Mouse (Mus musculus): ENCODE measurements at regions not wholly inside any gene's neighbourhood (a gene's known extent, or its start where the extent isn't known, plus 50 kb on each side); places are given as distances from the start of the nearest gene placed in this dataset.

GRCm38 (mm10) chr1:137806252-137806651 is 369.3 kb downstream of the Ptprc start:
- Histone ChIP-seq H3K9ac (no peak overlapping the region), H3K4me1 (no peaks in the 10 kb centered on the region), H3K4me3 (no peak overlapping the region), H3K27me3 (replicated peaks) (no peaks in the 10 kb centered on the region), H3K9me3 (no peaks in the 10 kb centered on the region), H3K27ac (no peak overlapping the region), H3K4me2 (replicated peaks) (no peak overlapping the region), H3K36me3 (no peaks in the 10 kb centered on the region)
- WGBS = 87% methylated on average over 8 of the region's 8 CpGs
- ATAC-seq (ENCODE audit: low FRiP score, low read depth) = no peak

- 89% methylated on average over 4 of the region's 4 CpGs for WGBS
- ATAC-seq (ENCODE audit: low FRiP score, low read depth) = no peak
- no peaks in the 10 kb centered on the region for H3K4me1 ChIP-seq
- no peaks in the 10 kb centered on the region for H3K36me3 ChIP-seq
- H3K9ac ChIP-seq = no peak overlapping the region
- no peaks in the 10 kb centered on the region for H3K27me3 ChIP-seq (replicated peaks)
- no peaks in the 10 kb centered on the region for H3K9me3 ChIP-seq
- H3K4me3 ChIP-seq = no peak overlapping the region
- no peak overlapping the region for H3K4me2 ChIP-seq (replicated peaks)
- no peak overlapping the region for H3K27ac ChIP-seq
Observed at GRCm38 (mm10) chr1:137802119-137802518, 373.4 kb downstream of the Ptprc start.

- no peaks in the 10 kb centered on the region for H3K27me3 ChIP-seq (replicated peaks)
- no peak overlapping the region for H3K4me3 ChIP-seq
- no peak overlapping the region for H3K9ac ChIP-seq
- no peaks in the 10 kb centered on the region for H3K4me1 ChIP-seq
- no peak for ATAC-seq (ENCODE audit: low FRiP score, low read depth)
- H3K27ac ChIP-seq = no peak overlapping the region
- no peaks in the 10 kb centered on the region for H3K36me3 ChIP-seq
- WGBS = 83% methylated on average over 2 of the region's 2 CpGs
- H3K4me2 ChIP-seq (replicated peaks) = no peak overlapping the region
- H3K9me3 ChIP-seq = no peaks in the 10 kb centered on the region
Observed at GRCm38 (mm10) chr1:137800752-137801151, 374.8 kb downstream of the Ptprc start.

GRCm38 (mm10) chr1:137788789-137789188 is 386.7 kb downstream of the Ptprc start:
- Histone ChIP-seq H3K9me3 (no peaks in the 10 kb centered on the region), H3K9ac (no peak overlapping the region), H3K27me3 (replicated peaks) (no peaks in the 10 kb centered on the region), H3K27ac (no peak overlapping the region), H3K4me2 (replicated peaks) (no peak overlapping the region), H3K4me3 (no peak overlapping the region), H3K36me3 (no peaks in the 10 kb centered on the region), H3K4me1 (no peaks in the 10 kb centered on the region)
- 90% methylated on average over 3 of the region's 3 CpGs for whole genome bisulfite sequencing
- no peak for ATAC-seq (ENCODE audit: low FRiP score, low read depth)

- H3K9ac ChIP-seq = no peak overlapping the region
- H3K9me3 ChIP-seq = 0 out of 2 replicates have a peak, but pooled peaks cover under 1% of the 10 kb centered on the region
- no peak overlapping the region for H3K4me2 ChIP-seq (replicated peaks)
- no peaks in the 10 kb centered on the region for H3K27me3 ChIP-seq (replicated peaks)
- no peak overlapping the region for H3K4me3 ChIP-seq
- H3K27ac ChIP-seq = no peak overlapping the region
- no peak for ATAC-seq (ENCODE audit: low FRiP score, low read depth)
- H3K4me1 ChIP-seq = no peaks in the 10 kb centered on the region
- no peaks in the 10 kb centered on the region for H3K36me3 ChIP-seq
Observed at GRCm38 (mm10) chr1:137786653-137787052, 388.9 kb downstream of the Ptprc start.

- H3K9me3 ChIP-seq = no peaks in the 10 kb centered on the region
- H3K36me3 ChIP-seq = no peaks in the 10 kb centered on the region
- H3K27ac ChIP-seq = no peak overlapping the region
- no peaks in the 10 kb centered on the region for H3K27me3 ChIP-seq (replicated peaks)
- no peak overlapping the region for H3K4me3 ChIP-seq
- no peak overlapping the region for H3K4me2 ChIP-seq (replicated peaks)
- ATAC-seq (ENCODE audit: low FRiP score, low read depth) = no peak
- no peaks in the 10 kb centered on the region for H3K4me1 ChIP-seq
- H3K9ac ChIP-seq = no peak overlapping the region
Observed at GRCm38 (mm10) chr1:137774586-137774985, 400.9 kb downstream of the Ptprc start.

GRCm38 (mm10) chr1:137760797-137761196 is 414.7 kb downstream of the Ptprc start:
- no peaks in the 10 kb centered on the region for H3K9me3 ChIP-seq
- no peak overlapping the region for H3K4me3 ChIP-seq
- no peak for ATAC-seq (ENCODE audit: low FRiP score, low read depth)
- no peaks in the 10 kb centered on the region for H3K36me3 ChIP-seq
- H3K9ac ChIP-seq = no peak overlapping the region
- H3K27ac ChIP-seq = no peak overlapping the region
- no peaks in the 10 kb centered on the region for H3K4me1 ChIP-seq
- WGBS = 95% methylated on average over 4 of the region's 4 CpGs
- no peaks in the 10 kb centered on the region for H3K27me3 ChIP-seq (replicated peaks)
- H3K4me2 ChIP-seq (replicated peaks) = no peak overlapping the region

- no peak overlapping the region for H3K4me2 ChIP-seq (replicated peaks)
- H3K4me3 ChIP-seq = no peak overlapping the region
- no peaks in the 10 kb centered on the region for H3K36me3 ChIP-seq
- no peaks in the 10 kb centered on the region for H3K4me1 ChIP-seq
- 76% methylated on average over 7 of the region's 7 CpGs for WGBS
- no peak overlapping the region for H3K9ac ChIP-seq
- no peaks in the 10 kb centered on the region for H3K9me3 ChIP-seq
- ATAC-seq (ENCODE audit: low FRiP score, low read depth) = no peak
- no peaks in the 10 kb centered on the region for H3K27me3 ChIP-seq (replicated peaks)
- H3K27ac ChIP-seq = no peak overlapping the region
Observed at GRCm38 (mm10) chr1:137751446-137751961, 424.0 kb downstream of the Ptprc start.

GRCm38 (mm10) chr1:137750894-137751293 is 424.6 kb downstream of the Ptprc start:
- ATAC-seq (ENCODE audit: low FRiP score, low read depth) = no peak
- H3K4me2 ChIP-seq (replicated peaks) = no peak overlapping the region
- H3K27me3 ChIP-seq (replicated peaks) = no peaks in the 10 kb centered on the region
- no peak overlapping the region for H3K4me3 ChIP-seq
- H3K9me3 ChIP-seq = no peaks in the 10 kb centered on the region
- H3K4me1 ChIP-seq = no peaks in the 10 kb centered on the region
- no peak overlapping the region for H3K9ac ChIP-seq
- H3K27ac ChIP-seq = no peak overlapping the region
- no peaks in the 10 kb centered on the region for H3K36me3 ChIP-seq
- 78% methylated on average over 5 of the region's 5 CpGs for WGBS

- Histone ChIP-seq H3K27me3 (replicated peaks) (no peaks in the 10 kb centered on the region), H3K27ac (no peak overlapping the region), H3K36me3 (no peaks in the 10 kb centered on the region), H3K4me2 (replicated peaks) (no peak overlapping the region), H3K4me3 (no peak overlapping the region), H3K4me1 (no peaks in the 10 kb centered on the region), H3K9ac (no peak overlapping the region), H3K9me3 (no peaks in the 10 kb centered on the region)
- 80% methylated on average over 2 of the region's 2 CpGs for WGBS
- ATAC-seq (ENCODE audit: low FRiP score, low read depth) = no peak
Observed at GRCm38 (mm10) chr1:137746129-137746528, 429.4 kb downstream of the Ptprc start.

- WGBS = 31% methylated on average over 1 of the region's 1 CpGs
Observed at GRCm38 (mm10) chr1:137738157-137738851, 437.2 kb downstream of the Ptprc start.

GRCm38 (mm10) chr1:137703882-137704281 is 471.6 kb downstream of the Ptprc start:
- H3K36me3 ChIP-seq = no peaks in the 10 kb centered on the region
- no peaks in the 10 kb centered on the region for H3K9me3 ChIP-seq
- H3K4me1 ChIP-seq = no peaks in the 10 kb centered on the region
- no peak overlapping the region for H3K9ac ChIP-seq
- no peak for ATAC-seq (ENCODE audit: low FRiP score, low read depth)
- no peaks in the 10 kb centered on the region for H3K27me3 ChIP-seq (replicated peaks)
- no peak overlapping the region for H3K4me3 ChIP-seq
- 93% methylated on average over 3 of the region's 3 CpGs for WGBS
- H3K4me2 ChIP-seq (replicated peaks) = no peak overlapping the region
- no peak overlapping the region for H3K27ac ChIP-seq

More at GRCm38 (mm10) chr1:137738157-137738851, 437.2 kb downstream of the Ptprc start:
- H3K27ac ChIP-seq = no peak overlapping the region
- no peak overlapping the region for H3K4me2 ChIP-seq (replicated peaks)
- no peak for ATAC-seq (ENCODE audit: low FRiP score, low read depth)
- no peaks in the 10 kb centered on the region for H3K36me3 ChIP-seq
- no peaks in the 10 kb centered on the region for H3K4me1 ChIP-seq
- H3K27me3 ChIP-seq (replicated peaks) = no peaks in the 10 kb centered on the region
- no peaks in the 10 kb centered on the region for H3K9me3 ChIP-seq
- H3K4me3 ChIP-seq = no peak overlapping the region
- H3K9ac ChIP-seq = no peak overlapping the region

GRCm38 (mm10) chr1:137698876-137699275 is 476.6 kb downstream of the Ptprc start:
- WGBS = 87% methylated on average over 4 of the region's 4 CpGs
- Histone ChIP-seq H3K9me3 (no peaks in the 10 kb centered on the region), H3K27me3 (replicated peaks) (no peaks in the 10 kb centered on the region), H3K4me1 (no peaks in the 10 kb centered on the region; the same call in 1 of the 2 replicates), H3K36me3 (no peaks in the 10 kb centered on the region), H3K9ac (no peak overlapping the region), H3K27ac (no peak overlapping the region), H3K4me2 (replicated peaks) (no peak overlapping the region), H3K4me3 (no peak overlapping the region)
- ATAC-seq (ENCODE audit: low FRiP score, low read depth) = no peak

Measured in neural tube, embryonic 12.5 days (tissue).